Mouse (Mus musculus) limb, embryonic 14.5 days (tissue): ENCODE results near the gene Man2b2. TPM values are rescaled to one million over a fixed set of nuclear protein-coding genes. Genes with fewer than 3 reads are reported as not detected.

ENCODE experiments used
- ATAC-seq: fragments of 200-750 bp; cut with Nextera tagmentation; 2 replicates; pipeline ENCODE4 v1.8.0; 2017; ENCODE audit warnings: low read depth, moderate number of reproducible peaks, moderate TSS enrichment; ENCODE audit not compliant: low FRiP score
- DNase-seq: peaks from one replicate; pipeline ENCODE4 v3.0.0-alpha.2; 2015; ENCODE audit warnings: low spot score
- H3K27ac ChIP-seq: fragments of 300-500 bp; sonication (generic); replicated peaks from 2 replicates; pipeline ENCODE4 v1.5.1; 2014; ENCODE audit warnings: low read depth, mild to moderate bottlenecking, low read length, moderate library complexity, mixed read lengths
- H3K27me3 ChIP-seq: fragments of 300-500 bp; sonication (generic); 2 replicates; pipeline ENCODE4 v1.6.1; 2014; ENCODE audit warnings: low read length, mixed read lengths; ENCODE audit not compliant: control insufficient read depth, insufficient read depth
- H3K36me3 ChIP-seq: fragments of 300-500 bp; sonication (generic); 2 replicates; pipeline ENCODE4 v1.6.1; 2014; ENCODE audit warnings: mild to moderate bottlenecking, low read length, moderate library complexity, mixed read lengths; ENCODE audit not compliant: control insufficient read depth, insufficient read depth
- H3K4me1 ChIP-seq: fragments of 300-500 bp; sonication (generic); 2 replicates; pipeline ENCODE4 v1.6.1; 2014; ENCODE audit warnings: antibody characterized with exemption, low read length, mixed read lengths; ENCODE audit not compliant: control insufficient read depth, insufficient read depth
- H3K4me2 ChIP-seq: fragments of 300-500 bp; sonication (generic); replicated peaks from 2 replicates; pipeline ENCODE4 v1.6.1; 2014; ENCODE audit warnings: low read depth, mild to moderate bottlenecking, low read length, moderate library complexity; ENCODE audit not compliant: severe bottlenecking
- H3K4me3 ChIP-seq: fragments of 300-500 bp; sonication (generic); replicated peaks from 2 replicates; pipeline ENCODE4 v1.5.1; 2014; ENCODE audit warnings: low read length
- H3K9ac ChIP-seq: fragments of 300-500 bp; sonication (generic); 2 replicates; pipeline ENCODE4 v1.6.1; 2014; ENCODE audit warnings: mild to moderate bottlenecking, low read depth, low read length, moderate library complexity; ENCODE audit not compliant: severe bottlenecking
- H3K9me3 ChIP-seq: fragments of 300-500 bp; sonication (generic); 2 replicates; pipeline ENCODE4 v1.6.1; 2016; ENCODE audit warnings: low read length; ENCODE audit not compliant: control insufficient read depth
- POLR2A ChIP-seq: fragments of 200-500 bp; IDR thresholded peaks from 2 replicates; pipeline ENCODE4 v1.8.0; 2012; ENCODE audit warnings: inconsistent platforms, mild to moderate bottlenecking, moderate library complexity, borderline replicate concordance; ENCODE audit not compliant: insufficient read depth, insufficient read length; ENCODE audit errors: extremely low read depth
- WGBS: fragments of 180-500 bp; shearing (Covaris S2); extraction: QIAGEN DNeasy Blood & Tissue Kit; methylation state at CpG from one replicate; pipeline ENCODE4 v1.1.7; 2014; 5-methylcytosine and 5-hydroxymethylcytosine counted together
- polyA plus RNA-seq, 2 experiments: library from polyadenylated mRNA; depleted of rRNA in 1 of 2; stranded (reverse) in 1 of 2; unstranded in 1 of 2; fragments of >200 nt; fragmentation: Nextera tagmentation in 1 of 2; extraction: Ambion mirVana in 1 of 2; gene quantifications; 2 replicates each; pipeline versions ENCODE4 v1.2.1 to v1.2.3; 2012 to 2014

The Man2b2 gene
- polyA plus RNA-seq, 2 experiments, result 16.5 to 24.2 TPM

- Histone ChIP-seq H3K4me1 (no peaks in the 10 kb centered on the region), H3K4me3 (no peak overlapping the region), H3K27me3 (no peaks in the 10 kb centered on the region), H3K9me3 (no peaks in the 10 kb centered on the region), H3K9ac (no peak overlapping the region), H3K36me3 (no peaks in the 10 kb centered on the region), H3K27ac (no peak overlapping the region), H3K4me2 (no peak overlapping the region)
- TF ChIP-seq POLR2A, result no peak
- DNase-seq (no peak), ATAC-seq (no peak)
- 61% methylated on average over 4 of the region's 4 CpGs for WGBS
These were observed 21.1 kb upstream of the Man2b2 start for GRCm38 (mm10) chr5:36851572-36851971.

GRCm38 (mm10) chr5:36844490-36844889 lies 14.0 kb upstream of the Man2b2 start:
- DNase-seq (no peak), ATAC-seq (no peak)
- no peak overlapping the region for H3K4me3 ChIP-seq
- H3K36me3 ChIP-seq, result no peaks in the 10 kb centered on the region
- no peaks in the 10 kb centered on the region for H3K4me1 ChIP-seq
- WGBS, result 49% methylated on average over 10 of the region's 10 CpGs
- no peaks in the 10 kb centered on the region for H3K27me3 ChIP-seq
- H3K4me2 ChIP-seq, result no peak overlapping the region
- no peak overlapping the region for H3K27ac ChIP-seq
- no peak for TF ChIP-seq POLR2A
- H3K9me3 ChIP-seq, result no peaks in the 10 kb centered on the region
- H3K9ac ChIP-seq, result no peak overlapping the region

GRCm38 (mm10) chr5:36841701-36842100 lies 11.2 kb upstream of the Man2b2 start:
- 64% methylated on average over 1 of the region's 1 CpGs for WGBS
- no peaks in the 10 kb centered on the region for H3K36me3 ChIP-seq

GRCm38 (mm10) chr5:36840092-36840491 lies 9.6 kb upstream of the Man2b2 start:
- Histone ChIP-seq H3K36me3 (no peaks in the 10 kb centered on the region), H3K9me3 (no peaks in the 10 kb centered on the region), H3K4me3 (no peak overlapping the region), H3K9ac (no peak overlapping the region), H3K4me2 (no peak overlapping the region), H3K27me3 (no peaks in the 10 kb centered on the region), H3K27ac (no peak overlapping the region), H3K4me1 (no peaks in the 10 kb centered on the region)
- no peak for DNase-seq
- TF ChIP-seq POLR2A, result no peak
- WGBS, result 82% methylated on average over 7 of the region's 7 CpGs
- no peak for ATAC-seq

More at GRCm38 (mm10) chr5:36841701-36842100, 11.2 kb upstream of the Man2b2 start:
- no peak for ATAC-seq
- Histone ChIP-seq H3K9me3 (no peaks in the 10 kb centered on the region), H3K4me3 (no peak overlapping the region), H3K9ac (no peak overlapping the region), H3K4me1 (no peaks in the 10 kb centered on the region), H3K27me3 (no peaks in the 10 kb centered on the region), H3K27ac (no peak overlapping the region), H3K4me2 (no peak overlapping the region)
- TF ChIP-seq POLR2A, result no peak
- no peak for DNase-seq

GRCm38 (mm10) chr5:36839602-36840001 lies 9.1 kb upstream of the Man2b2 start:
- no peak for DNase-seq

GRCm38 (mm10) chr5:36839032-36839431 lies 8.6 kb upstream of the Man2b2 start:
- ATAC-seq, result no peak
- Histone ChIP-seq H3K27ac (no peak overlapping the region), H3K27me3 (no peaks in the 10 kb centered on the region), H3K4me3 (no peak overlapping the region), H3K36me3 (no peaks in the 10 kb centered on the region), H3K9me3 (no peaks in the 10 kb centered on the region), H3K4me1 (no peaks in the 10 kb centered on the region), H3K4me2 (no peak overlapping the region), H3K9ac (no peak overlapping the region)
- TF ChIP-seq POLR2A, result no peak
- no peak for DNase-seq
- WGBS, result 90% methylated on average over 2 of the region's 2 CpGs

More at GRCm38 (mm10) chr5:36839602-36840001, 9.1 kb upstream of the Man2b2 start:
- Histone ChIP-seq H3K27ac (no peak overlapping the region), H3K9me3 (no peaks in the 10 kb centered on the region), H3K4me2 (no peak overlapping the region), H3K4me3 (no peak overlapping the region), H3K36me3 (no peaks in the 10 kb centered on the region), H3K9ac (no peak overlapping the region), H3K4me1 (no peaks in the 10 kb centered on the region), H3K27me3 (no peaks in the 10 kb centered on the region)
- ATAC-seq, result no peak
- no peak for TF ChIP-seq POLR2A
- 47% methylated on average over 8 of the region's 8 CpGs for WGBS
